Comparison of ENCODE assay signal across 22 mouse cellular contexts in genomic region chr9:98158421-98158820, GRCm38 (mm10).
DNase-seq lines count a peak whose midpoint lies in the region; ATAC-seq and TF ChIP-seq lines count a peak whose summit lies in the region.
"Had no signal": no experiment of that assay in that cellular context is flagged by ENCODE, and none has a peak within 500 bp of the region (broad histone marks: within the 10 kb centered on the region; RNA-seq: fewer than 3 reads in every experiment).

No protein-coding gene starts in this region.

- H3K36me3 ChIP-seq in forebrain, postnatal 0 days (ENCODE audit: insufficient read depth): no peaks in the 10 kb centered on the region
- no peaks in the 10 kb centered on the region for H3K36me3 ChIP-seq in forebrain, embryonic 11.5 days (ENCODE audit: control insufficient read depth, insufficient read depth, low read length)
- no peaks in the 10 kb centered on the region for H3K36me3 ChIP-seq in limb, embryonic 10.5 days
- H3K36me3 ChIP-seq: embryonic facial prominence, embryonic 15.5 days; heart, embryonic 10.5 days; hindbrain, embryonic 12.5 days; limb, embryonic 15.5 days; liver, embryonic 15.5 days; midbrain, embryonic 10.5 days had no signal

- H3K27me3 ChIP-seq in forebrain, postnatal 0 days (ENCODE audit: insufficient read depth, low read length): no peaks in the 10 kb centered on the region
- no peaks in the 10 kb centered on the region for H3K27me3 ChIP-seq in forebrain, embryonic 11.5 days (ENCODE audit: control insufficient read depth, insufficient read depth, low read length)
- no peaks in the 10 kb centered on the region for H3K27me3 ChIP-seq in limb, embryonic 10.5 days (ENCODE audit: low read depth, poor library complexity, severe bottlenecking)
- H3K27me3 ChIP-seq: embryonic facial prominence, embryonic 15.5 days; limb, embryonic 15.5 days; liver, embryonic 15.5 days had no signal

- no peak overlapping the region for H3K27ac ChIP-seq in forebrain, postnatal 0 days (ENCODE audit: low read depth, low read length)
- H3K27ac ChIP-seq in forebrain, embryonic 11.5 days (ENCODE audit: low read depth, low read length): no peak overlapping the region
- no peak overlapping the region for H3K27ac ChIP-seq in limb, embryonic 10.5 days
- H3K27ac ChIP-seq: embryonic facial prominence, embryonic 15.5 days; heart, embryonic 10.5 days; hindbrain, embryonic 12.5 days; limb, embryonic 15.5 days; liver, embryonic 15.5 days; macrophage; midbrain, embryonic 10.5 days had no signal

- H3K4me3 ChIP-seq in forebrain, postnatal 0 days (ENCODE audit: low read depth, low read length): no peak overlapping the region
- no peak overlapping the region for H3K4me3 ChIP-seq in forebrain, embryonic 11.5 days (ENCODE audit: low read depth, low read length)
- H3K4me3 ChIP-seq in limb, embryonic 10.5 days: no peak overlapping the region
- H3K4me3 ChIP-seq: embryonic facial prominence, embryonic 15.5 days; heart, embryonic 10.5 days; hindbrain, embryonic 12.5 days; limb, embryonic 15.5 days; liver, embryonic 15.5 days; midbrain, embryonic 10.5 days had no signal

- H3K4me2 ChIP-seq in forebrain, postnatal 0 days (ENCODE audit: low read depth): no peak overlapping the region
- no peak overlapping the region for H3K4me2 ChIP-seq in forebrain, embryonic 11.5 days (ENCODE audit: low read depth, low read length, severe bottlenecking)
- H3K4me2 ChIP-seq: embryonic facial prominence, embryonic 15.5 days; hindbrain, embryonic 12.5 days; limb, embryonic 15.5 days; liver, embryonic 15.5 days had no signal

- no peaks in the 10 kb centered on the region for H3K9me3 ChIP-seq in forebrain, postnatal 0 days (ENCODE audit: low read length)
- no peaks in the 10 kb centered on the region for H3K9me3 ChIP-seq in forebrain, embryonic 11.5 days (ENCODE audit: control insufficient read depth, low read length)
- H3K9me3 ChIP-seq in limb, embryonic 10.5 days (replicated peaks): no peaks in the 10 kb centered on the region
- H3K9me3 ChIP-seq: embryonic facial prominence, embryonic 15.5 days; heart, embryonic 10.5 days; hindbrain, embryonic 12.5 days; limb, embryonic 15.5 days; liver, embryonic 15.5 days; midbrain, embryonic 10.5 days had no signal

- no peak overlapping the region for H3K9ac ChIP-seq in forebrain, postnatal 0 days
- H3K9ac ChIP-seq in forebrain, embryonic 11.5 days (ENCODE audit: low read length): no peak overlapping the region
- H3K9ac ChIP-seq: embryonic facial prominence, embryonic 15.5 days; hindbrain, embryonic 12.5 days; limb, embryonic 15.5 days; liver, embryonic 15.5 days had no signal

- no peaks in the 10 kb centered on the region for H3K4me1 ChIP-seq in forebrain, postnatal 0 days (ENCODE audit: insufficient read depth)
- no peaks in the 10 kb centered on the region for H3K4me1 ChIP-seq in forebrain, embryonic 11.5 days (replicated peaks; ENCODE audit: control insufficient read depth, insufficient read depth, low read length)
- no peaks in the 10 kb centered on the region for H3K4me1 ChIP-seq in limb, embryonic 10.5 days
- H3K4me1 ChIP-seq: embryonic facial prominence, embryonic 15.5 days; hindbrain, embryonic 12.5 days; limb, embryonic 15.5 days; liver, embryonic 15.5 days had no signal

- DNase-seq in forebrain, postnatal 0 days: peak; percentile 51
- DNase-seq in forebrain, embryonic 11.5 days (ENCODE audit: low spot score): no peak
- DNase-seq in layer of hippocampus, adult 18-20 months (ENCODE audit: low spot score in 2 of 2): peak; percentile 21 to 47
- no peak for DNase-seq in layer of hippocampus, adult 9-10 months (ENCODE audit: low spot score)
- DNase-seq in right cerebral cortex, postnatal 10 days (ENCODE audit: low spot score in 2 of 2): peak; percentile 38 to 50
- no peak for DNase-seq in right cerebral cortex, postnatal 14 days
- DNase-seq in telencephalon, adult 2 months (ENCODE audit: low read depth, low spot score): peak; percentile 63
- DNase-seq in limb, embryonic 10.5 days (ENCODE audit: low spot score): no peak
- DNase-seq: cerebellum, adult 11-12 months; cerebellum, postnatal 14 days; embryo, embryonic 11 days; gastrocnemius, postnatal 36 days; kidney, adult 2 months; kidney, postnatal 10 days; thymus, adult 2 months had no signal

- ATAC-seq in forebrain, postnatal 0 days: peak; percentile 54
- no peak for ATAC-seq in forebrain, embryonic 11.5 days (replicated peaks; ENCODE audit: low FRiP score)

- 59% methylated on average over 2 of the region's 2 CpGs for WGBS in forebrain, postnatal 0 days
- 94% methylated on average over 2 of the region's 2 CpGs for WGBS in forebrain, embryonic 11.5 days
- WGBS in limb, embryonic 10.5 days: 93% methylated on average over 2 of the region's 2 CpGs

- TF ChIP-seq CTCF in forebrain, postnatal 0 days (IDR thresholded peaks at IDR 0.05; ENCODE audit: low read depth): no peak

Comparison
In these comparisons a context has a peak if more than half of its experiments do, and no peak if none do; other contexts are left out.
1. DNase-seq: peak in forebrain, postnatal 0 days (single experiment), layer of hippocampus, adult 18-20 months (2 of 2), right cerebral cortex, postnatal 10 days (2 of 2) and telencephalon, adult 2 months (single experiment); none in forebrain, embryonic 11.5 days (single experiment), layer of hippocampus, adult 9-10 months (single experiment), right cerebral cortex, postnatal 14 days (single experiment) and limb, embryonic 10.5 days (single experiment).